In the genomic region with DNA sequence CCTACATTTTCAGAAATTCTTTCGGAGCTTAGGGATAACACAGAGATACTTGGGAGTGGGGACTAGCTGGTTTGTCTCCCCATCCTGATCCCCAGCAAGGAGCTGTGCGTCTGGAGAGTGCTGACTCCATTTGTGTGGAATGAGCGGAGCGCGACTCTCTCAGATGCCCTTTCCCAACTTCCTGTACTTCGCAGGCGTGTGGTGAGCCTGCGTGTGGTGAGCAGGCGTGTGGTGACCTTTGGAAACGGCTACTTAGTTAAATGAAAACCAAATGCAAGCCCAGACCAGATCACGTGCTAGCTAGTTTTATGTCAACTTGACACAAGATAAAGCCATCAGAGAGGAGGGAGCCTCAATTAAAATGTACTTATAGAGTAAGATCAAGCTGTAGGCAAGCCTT, we compare ENCODE assay signal across 21 mouse cellular contexts.
DNase-seq lines count a peak whose midpoint lies in the region; ATAC-seq and TF ChIP-seq lines count a peak whose summit lies in the region.
"Had no signal": no experiment of that assay in that cellular context is flagged by ENCODE, and none has a peak within 500 bp of the region (broad histone marks: within the 10 kb centered on the region; RNA-seq: fewer than 3 reads in every experiment).

No protein-coding gene starts in this region.

- no peak overlapping the region for H3K4me2 ChIP-seq in heart, embryonic 12.5 days
- H3K4me2 ChIP-seq: heart, embryonic 11.5 days; hindbrain, embryonic 12.5 days; limb, embryonic 15.5 days; midbrain, embryonic 13.5 days; neural tube, embryonic 13.5 days had no signal

- peak; percentile 40 for DNase-seq in heart, adult 11 months
- peak; percentile 30 for DNase-seq in kidney, adult 18-20 months
- DNase-seq in kidney, postnatal 10 days = peak; percentile 22
- peak; percentile 59 for DNase-seq in yolk sac, embryonic 10.5 days (ENCODE audit: low spot score)
- DNase-seq in lung, postnatal 14 days = no peak
- no peak for DNase-seq in thymus, adult 2 months
- DNase-seq in left cerebral cortex, adult 18-20 months (ENCODE audit: low spot score in 2 of 2) = no peak
- DNase-seq: adrenal gland, postnatal 14 days; cerebellum, adult 9-11 months; heart, postnatal 14 days; lung, postnatal 10 days; thymus, postnatal 25 days had no signal

- H3K27me3 ChIP-seq in heart, embryonic 12.5 days (replicated peaks) = peaks cover 10% of the 10 kb centered on the region; the same call in 1 of the 2 replicates
- no peaks in the 10 kb centered on the region for H3K27me3 ChIP-seq in thymus, adult 2 months (ENCODE audit: control insufficient read depth, insufficient read depth, low read length)
- H3K27me3 ChIP-seq: hindbrain, embryonic 12.5 days; limb, embryonic 15.5 days; midbrain, embryonic 13.5 days; neural tube, embryonic 13.5 days had no signal

- TF ChIP-seq CTCF in thymus, adult 2 months (IDR thresholded peaks at IDR 0.05; ENCODE audit: borderline replicate concordance, control insufficient read depth, extremely low read depth, insufficient read depth, low read length, poor library complexity) = no peak

- TF ChIP-seq POLR2A in thymus, adult 2 months (IDR thresholded peaks at IDR 0.05; ENCODE audit: control insufficient read depth, extremely low read depth, insufficient read depth, low read length, poor library complexity) = no peak

- no peak for ATAC-seq in heart, embryonic 12.5 days (ENCODE audit: insufficient number of reproducible peaks, low FRiP score)
- ATAC-seq: CD4-positive, CD25-positive, alpha-beta regulatory T cell, adult 4 months; forebrain, embryonic 16.5 days; intestine, embryonic 16.5 days; midbrain, embryonic 13.5 days had no signal

- H3K9me3 ChIP-seq in heart, embryonic 12.5 days (replicated peaks) = no peaks in the 10 kb centered on the region
- H3K9me3 ChIP-seq: hindbrain, embryonic 12.5 days; limb, embryonic 15.5 days; midbrain, embryonic 13.5 days; neural tube, embryonic 13.5 days had no signal

- H3K27ac ChIP-seq in heart, embryonic 12.5 days (ENCODE audit: poor library complexity, severe bottlenecking) = no peak overlapping the region
- no peak overlapping the region for H3K27ac ChIP-seq in thymus, adult 2 months (ENCODE audit: control insufficient read depth, insufficient read depth, low read length)
- H3K27ac ChIP-seq: hindbrain, embryonic 12.5 days; limb, embryonic 15.5 days; midbrain, embryonic 13.5 days; neural tube, embryonic 13.5 days had no signal

- no peak overlapping the region for H3K4me3 ChIP-seq in heart, embryonic 12.5 days
- H3K4me3 ChIP-seq in thymus, adult 2 months (ENCODE audit: control insufficient read depth, insufficient read depth, low read length) = no peak overlapping the region
- H3K4me3 ChIP-seq: hindbrain, embryonic 12.5 days; limb, embryonic 15.5 days; midbrain, embryonic 13.5 days; neural tube, embryonic 13.5 days had no signal

- WGBS in heart, embryonic 12.5 days = 79% methylated on average over 11 of the region's 11 CpGs
- 88% methylated on average over 11 of the region's 11 CpGs for WGBS in thymus, adult 2 months

- H3K36me3 ChIP-seq in heart, embryonic 12.5 days = no peaks in the 10 kb centered on the region
- no peaks in the 10 kb centered on the region for H3K36me3 ChIP-seq in thymus, adult 2 months (ENCODE audit: control insufficient read depth, insufficient read depth, low read length)
- H3K36me3 ChIP-seq: hindbrain, embryonic 12.5 days; limb, embryonic 15.5 days; midbrain, embryonic 13.5 days; neural tube, embryonic 13.5 days had no signal

- no peaks in the 10 kb centered on the region for H3K4me1 ChIP-seq in heart, embryonic 12.5 days (replicated peaks)
- no peaks in the 10 kb centered on the region for H3K4me1 ChIP-seq in thymus, adult 2 months (replicated peaks; ENCODE audit: control insufficient read depth, insufficient read depth, low read length)
- H3K4me1 ChIP-seq: hindbrain, embryonic 12.5 days; limb, embryonic 15.5 days; midbrain, embryonic 13.5 days had no signal

- H3K9ac ChIP-seq in heart, embryonic 12.5 days = no peak overlapping the region
- H3K9ac ChIP-seq: hindbrain, embryonic 12.5 days; limb, embryonic 15.5 days; midbrain, embryonic 13.5 days; neural tube, embryonic 13.5 days had no signal

Comparison
In these comparisons a context has a peak if more than half of its experiments do, and no peak if none do; other contexts are left out.
1. DNase-seq: peak in heart, adult 11 months (single experiment), kidney, adult 18-20 months (single experiment), kidney, postnatal 10 days (single experiment) and yolk sac, embryonic 10.5 days (single experiment); none in lung, postnatal 14 days (single experiment), thymus, adult 2 months (single experiment) and left cerebral cortex, adult 18-20 months (0 of 2).